Mouse (Mus musculus): ENCODE results near the gene Qpctl.

DNA sequence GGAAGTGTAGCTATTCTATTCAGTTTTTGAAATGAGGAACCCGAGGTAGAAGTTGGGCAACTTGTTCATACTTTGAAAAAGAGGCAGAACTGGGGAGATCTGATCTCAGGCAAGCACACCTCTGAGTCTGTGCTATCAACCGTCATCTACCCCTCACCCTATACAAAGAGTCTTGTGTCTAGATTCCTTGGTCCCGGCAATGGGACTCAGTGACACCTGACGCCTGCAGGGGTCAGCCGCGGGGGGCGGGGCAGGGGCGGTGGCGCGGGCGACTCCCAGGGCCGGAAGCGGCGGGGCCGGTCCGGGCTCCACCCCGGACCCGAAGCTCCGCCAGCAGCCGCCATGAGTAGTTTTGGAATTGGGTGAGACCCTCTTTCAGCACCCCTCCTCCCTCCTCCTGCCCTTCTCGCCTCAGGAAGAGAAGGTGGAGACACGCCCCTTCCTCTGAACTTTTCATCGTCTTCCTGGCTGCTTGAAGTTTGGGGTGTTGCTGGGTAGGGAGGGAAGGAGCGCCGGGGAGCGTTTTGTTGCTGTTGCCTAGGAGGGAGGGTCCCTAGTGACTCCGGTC lies 31.9 kb upstream of the Qpctl start:
- TF ChIP-seq CTCF (IDR thresholded peaks at IDR 0.05; ENCODE audit: low read depth, low read length) (no peak), GATA1 (IDR thresholded peaks at IDR 0.05; ENCODE audit: borderline replicate concordance, low read length) (no peak), TAL1 (conservative IDR thresholded peaks at IDR 0.05; ENCODE audit: low read depth, low read length) (no peak)
